Mouse (Mus musculus) myocyte (in vitro differentiated cells): Measurements from ENCODE around the gene Elmod3.

ENCODE experiments used
- CEBPB ChIP-seq: IDR thresholded peaks from 2 replicates; pipeline ENCODE4 v1.6.1; 2011; ENCODE audit warnings: mild to moderate bottlenecking, moderate library complexity; ENCODE audit not compliant: poor library complexity, insufficient read depth, severe bottlenecking
- E2F4 ChIP-seq: IDR thresholded peaks from one replicate; pipeline ENCODE4 v1.6.1; 2011; ENCODE audit warnings: mild to moderate bottlenecking, control low read depth, moderate library complexity; ENCODE audit not compliant: insufficient read depth
- MAX ChIP-seq: IDR thresholded peaks from one replicate; pipeline ENCODE4 v1.6.1; 2011; ENCODE audit warnings: low read depth, mild to moderate bottlenecking, control low read depth
- POLR2A ChIP-seq: IDR thresholded peaks from one replicate; pipeline ENCODE4 v1.6.1; 2011; ENCODE audit warnings: low read depth, mild to moderate bottlenecking, control low read depth, moderate library complexity; ENCODE audit not compliant: insufficient read length
- POLR2AphosphoS2 ChIP-seq: IDR thresholded peaks from one replicate; pipeline ENCODE4 v1.6.1; 2011; ENCODE audit warnings: low read depth, control low read depth; ENCODE audit not compliant: insufficient read length
- SRF ChIP-seq: IDR thresholded peaks from one replicate; pipeline ENCODE4 v1.6.1; 2011; ENCODE audit warnings: low read depth; ENCODE audit not compliant: control insufficient read depth, insufficient read length
- TCF12 ChIP-seq: IDR thresholded peaks from one replicate; pipeline ENCODE4 v1.6.1; 2011; ENCODE audit warnings: mild to moderate bottlenecking, control low read depth; ENCODE audit not compliant: poor library complexity, insufficient read depth, severe bottlenecking
- TCF3 ChIP-seq: IDR thresholded peaks from one replicate; pipeline ENCODE4 v1.6.1; 2011; ENCODE audit warnings: low read depth, control low read depth; ENCODE audit not compliant: insufficient read length
- USF1 ChIP-seq: IDR thresholded peaks from one replicate; pipeline ENCODE4 v1.6.1; 2011; ENCODE audit warnings: low read depth, mild to moderate bottlenecking, control low read depth, moderate library complexity

DNA sequence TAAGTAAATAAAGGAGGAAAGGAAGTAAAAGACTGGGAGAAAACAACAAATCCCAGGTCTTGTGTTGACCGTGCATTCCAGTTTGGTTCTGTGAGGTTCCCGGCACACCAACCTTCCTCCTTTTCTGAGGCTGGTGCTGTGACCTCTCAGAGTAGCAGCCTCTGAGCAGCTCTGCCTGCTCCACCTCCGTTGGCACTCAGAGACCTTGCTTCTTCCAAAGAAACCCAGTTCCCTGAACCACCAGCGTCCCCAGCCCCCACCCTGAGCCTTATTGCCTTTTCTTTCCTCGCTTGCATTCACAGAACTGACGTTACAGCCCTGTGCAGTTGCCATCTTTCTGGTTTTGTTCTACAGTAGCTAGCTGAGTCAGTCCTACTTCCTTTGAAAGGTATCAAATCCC is 2.0 kb upstream of the Elmod3 start:
- TF ChIP-seq POLR2A (no peak), USF1 (no peak), MAX (no peak), CEBPB (no peak), POLR2AphosphoS2 (no peak), TCF3 (no peak), E2F4 (no peak), TCF12 (no peak), SRF (no peak)
